21 mouse cellular contexts compared by ENCODE assay signal in genomic region chr19:5620007-5620406, GRCm38 (mm10). TPM values are rescaled to one million over a fixed set of nuclear protein-coding genes. Genes with fewer than 3 reads are reported as not detected.
A peak's percentile ranks its signal among the peaks of the same experiment; 100 is the strongest.
DNase-seq lines count a peak whose midpoint lies in the region; ATAC-seq and TF ChIP-seq lines count a peak whose summit lies in the region.
"Had no signal": no experiment of that assay in that cellular context is flagged by ENCODE, and none has a peak within 500 bp of the region (broad histone marks: within the 10 kb centered on the region; RNA-seq: fewer than 3 reads in every experiment).

No protein-coding gene starts in this region.

- WGBS in lung, postnatal 0 days = 80% methylated on average over 4 of the region's 4 CpGs

- TF ChIP-seq RAD21 in MEL (IDR thresholded peaks at IDR 0.05; ENCODE audit: low read depth, low read length) = no peak

- H3K9me3 ChIP-seq in MEL (replicated peaks; ENCODE audit: insufficient read depth, low read length) = no peaks in the 10 kb centered on the region
- H3K9me3 ChIP-seq in lung, postnatal 0 days (ENCODE audit: low read length) = no peaks in the 10 kb centered on the region
- H3K9me3 ChIP-seq: G1E had no signal

- H3K4me2 ChIP-seq in lung, postnatal 0 days (replicated peaks; ENCODE audit: low read depth, low read length) = no peak overlapping the region

- DNase-seq in 416B (ENCODE audit: low read depth) (peak; percentile 71), MEL (ENCODE audit: low read depth, low spot score) (no peak)
- DNase-seq in lung, postnatal 0 days (ENCODE audit: low spot score) = no peak
- DNase-seq in urinary bladder, postnatal 4 days (ENCODE audit: low spot score in 2 of 2) = no peak
- DNase-seq: adrenal gland, adult 2 months; adrenal gland, adult 8-10 months; adrenal gland, postnatal 10 days; adrenal gland, postnatal 14 days; adrenal gland, postnatal 25 days; adrenal gland, postnatal 36 days; B cell, adult 2 months; cerebellum, adult 11 months; cerebellum, adult 11-12 months; cerebellum, adult 18-20 months; cerebellum, adult 2 months; cerebellum, adult 8-10 months had no signal

- no peak for TF ChIP-seq CTCF in MEL (IDR thresholded peaks at IDR 0.05 in 2 of 3, conservative IDR thresholded peaks at IDR 0.05 in 1 of 3; ENCODE audit: control insufficient read depth in 1 of 3, insufficient read depth in 1 of 3, low read depth in 2 of 3, low read length in 3 of 3, poor library complexity in 1 of 3, severe bottlenecking in 1 of 3)
- TF ChIP-seq CTCF in lung, postnatal 0 days (IDR thresholded peaks at IDR 0.05) = no peak

- no peaks in the 10 kb centered on the region for H3K79me2 ChIP-seq in MEL (ENCODE audit: control insufficient read depth, insufficient read depth, low read length, poor library complexity)

- peaks cover 4 to 11% of the 10 kb centered on the region in 2 experiments; a peak in 3 of 4 replicates for H3K4me1 ChIP-seq in MEL (ENCODE audit: control insufficient read depth in 1 of 2, insufficient read depth in 2 of 2, low read length in 2 of 2)
- peaks cover 9% of the 10 kb centered on the region; the same call in 1 of the 2 replicates for H3K4me1 ChIP-seq in lung, postnatal 0 days (ENCODE audit: insufficient read depth, low read depth, low read length)

- H3K27ac ChIP-seq in MEL (ENCODE audit: control insufficient read depth, low read depth, low read length) = no peak overlapping the region
- H3K27ac ChIP-seq in lung, postnatal 0 days (ENCODE audit: low read length) = no peak overlapping the region

- H3K4me3 ChIP-seq in MEL (ENCODE audit: control insufficient read depth in 1 of 2, insufficient read depth in 1 of 2, low read depth in 2 of 2, low read length in 2 of 2) = no peak overlapping the region
- no peak overlapping the region for H3K4me3 ChIP-seq in lung, postnatal 0 days (ENCODE audit: low read depth, low read length)

- peaks cover 0 to 2% of the 10 kb centered on the region in 2 experiments; a peak in 2 of 4 replicates for H3K36me3 ChIP-seq in MEL (ENCODE audit: control insufficient read depth in 1 of 2, insufficient read depth in 2 of 2, low read length in 2 of 2)
- no peaks in the 10 kb centered on the region for H3K36me3 ChIP-seq in lung, postnatal 0 days (ENCODE audit: insufficient read depth, low read length)
- H3K36me3 ChIP-seq: G1E had no signal

- TF ChIP-seq EP300 in MEL (IDR thresholded peaks at IDR 0.05; ENCODE audit: low read depth in 1 of 2, low read length in 2 of 2) = peak; percentile 38 to 46; a peak in 2 of 4 replicates
- TF ChIP-seq EP300 in lung, postnatal 0 days (IDR thresholded peaks at IDR 0.05) = no peak

- no peaks in the 10 kb centered on the region for H3K27me3 ChIP-seq in MEL (ENCODE audit: control insufficient read depth in 1 of 2, insufficient read depth in 2 of 2, low read length in 2 of 2)
- H3K27me3 ChIP-seq in lung, postnatal 0 days (replicated peaks; ENCODE audit: insufficient read depth, low read length) = no peaks in the 10 kb centered on the region
- H3K27me3 ChIP-seq: CH12.LX had no signal

- no peak for ATAC-seq in lung, postnatal 0 days
- ATAC-seq: activated CD4-positive, CD25-positive, alpha-beta regulatory T cell, adult 4 months; CD4-positive, CD25-positive, alpha-beta regulatory T cell, adult 4 months; Patski had no signal

- no peak for TF ChIP-seq POLR2A in MEL (IDR thresholded peaks at IDR 0.05; ENCODE audit: control insufficient read depth in 1 of 2, insufficient read depth in 1 of 2, low read depth in 1 of 2, low read length in 2 of 2, poor library complexity in 1 of 2)

- H3K9ac ChIP-seq in MEL (ENCODE audit: control insufficient read depth, low read depth, low read length, poor library complexity, severe bottlenecking) = no peak overlapping the region
- no peak overlapping the region for H3K9ac ChIP-seq in lung, postnatal 0 days (replicated peaks; ENCODE audit: low read depth)

TF ChIP-seq in MEL, 35 proteins besides CTCF, POLR2A, EP300 and RAD21:
- TF ChIP-seq ZMIZ1 (IDR thresholded peaks at IDR 0.05; ENCODE audit: low read depth, low read length) (no peak), TCF12 (IDR thresholded peaks at IDR 0.05; ENCODE audit: low read depth, low read length) (no peak), MAFK (IDR thresholded peaks at IDR 0.05; ENCODE audit: borderline replicate concordance, low read depth, low read length) (no peak), RCOR1 (IDR thresholded peaks at IDR 0.05; ENCODE audit: low read depth, low read length) (peak; percentile 53), ZC3H11A (IDR thresholded peaks at IDR 0.05; ENCODE audit: low read depth, low read length) (no peak), MYC (IDR thresholded peaks at IDR 0.05; ENCODE audit: low read depth, low read length) (no peak), CHD1 (IDR thresholded peaks at IDR 0.05; ENCODE audit: low read depth, low read length) (no peak), ETS1 (IDR thresholded peaks at IDR 0.05; ENCODE audit: low read depth, low read length) (peak; percentile 37; the same call in 1 of the 2 replicates), E2F4 (IDR thresholded peaks at IDR 0.05; ENCODE audit: borderline replicate concordance, low read depth, low read length) (no peak), TBP (IDR thresholded peaks at IDR 0.05; ENCODE audit: low read depth, low read length) (no peak), GATA1 (IDR thresholded peaks at IDR 0.05; ENCODE audit: low read depth, low read length) (peak; percentile 50; the same call in 1 of the 2 replicates)

RNA-seq across cellular contexts. Expression of gene Kat5, which starts 10.0 kb away (rescaled TPM):
- 51.0 and 54.5 TPM in 2 replicates for total RNA-seq in MEL (2012; rRNA removed)
- 10 to 100 TPM in 1 of 2 experiments, not detected in 1; 67.6 TPM for polyA plus RNA-seq in MEL (2012; ENCODE audit: insufficient read depth in 1 of 2, insufficient read length in 2 of 2, low read depth in 1 of 2, low replicate concordance in 2 of 2, missing spikeins in 1 of 2)
- polyA plus RNA-seq in lung, postnatal 0 days (2015; fragmentation: Nextera tagmentation; extraction: Ambion mirVana) = 51.1 and 51.9 TPM in 2 replicates

RNA-seq across cellular contexts. Expression of gene Rela, which starts 17.3 kb away (rescaled TPM):
- 16.4 and 19.0 TPM in 2 replicates for total RNA-seq in MEL (2012; rRNA removed)
- 10 to 100 TPM in 1 of 2 experiments, not detected in 1; 61.7 TPM for polyA plus RNA-seq in MEL (2012; ENCODE audit: insufficient read depth in 1 of 2, insufficient read length in 2 of 2, low read depth in 1 of 2, low replicate concordance in 2 of 2, missing spikeins in 1 of 2)
- 50.1 and 51.5 TPM in 2 replicates for polyA plus RNA-seq in lung, postnatal 0 days (2015; fragmentation: Nextera tagmentation; extraction: Ambion mirVana)

RNA-seq across cellular contexts. Expression of gene Rnaseh2c, which starts 18.3 kb away (rescaled TPM):
- 109 and 124 TPM in 2 replicates for total RNA-seq in MEL (2012; rRNA removed)
- 100 to 1,000 TPM in 1 of 2 experiments, not detected in 1; 165 TPM for polyA plus RNA-seq in MEL (2012; ENCODE audit: insufficient read depth in 1 of 2, insufficient read length in 2 of 2, low read depth in 1 of 2, low replicate concordance in 2 of 2, missing spikeins in 1 of 2)
- polyA plus RNA-seq in lung, postnatal 0 days (2015; fragmentation: Nextera tagmentation; extraction: Ambion mirVana) = 59.6 and 68.5 TPM in 2 replicates

RNA-seq across cellular contexts. Expression of gene Sipa1, which starts 43.5 kb away (rescaled TPM):
- 6.2 and 7.6 TPM in 2 replicates for total RNA-seq in MEL (2012; rRNA removed)
- polyA plus RNA-seq in MEL (2012; ENCODE audit: insufficient read depth in 1 of 2, insufficient read length in 2 of 2, low read depth in 1 of 2, low replicate concordance in 2 of 2, missing spikeins in 1 of 2) = 10 to 100 TPM in 1 of 2 experiments, not detected in 1; 15.5 TPM
- 32.6 and 38.2 TPM in 2 replicates for polyA plus RNA-seq in lung, postnatal 0 days (2015; fragmentation: Nextera tagmentation; extraction: Ambion mirVana)

RNA-seq across cellular contexts. Expression of gene Ap5b1, which starts 52.2 kb away (rescaled TPM):
- total RNA-seq in MEL (2012; rRNA removed) = 18.0 and 18.5 TPM in 2 replicates
- 10 to 100 TPM in 1 of 2 experiments, not detected in 1; 28.1 TPM for polyA plus RNA-seq in MEL (2012; ENCODE audit: insufficient read depth in 1 of 2, insufficient read length in 2 of 2, low read depth in 1 of 2, low replicate concordance in 2 of 2, missing spikeins in 1 of 2)
- polyA plus RNA-seq in lung, postnatal 0 days (2015; fragmentation: Nextera tagmentation; extraction: Ambion mirVana) = 3.9 and 4.3 TPM in 2 replicates
